Mouse (Mus musculus): ENCODE data around the gene Ephb1. TPM values are rescaled to one million over a fixed set of nuclear protein-coding genes. Genes with fewer than 3 reads are reported as not detected.

Gene Ephb1
- polyA plus RNA-seq, 1 experiment = 48.1 TPM

DNA sequence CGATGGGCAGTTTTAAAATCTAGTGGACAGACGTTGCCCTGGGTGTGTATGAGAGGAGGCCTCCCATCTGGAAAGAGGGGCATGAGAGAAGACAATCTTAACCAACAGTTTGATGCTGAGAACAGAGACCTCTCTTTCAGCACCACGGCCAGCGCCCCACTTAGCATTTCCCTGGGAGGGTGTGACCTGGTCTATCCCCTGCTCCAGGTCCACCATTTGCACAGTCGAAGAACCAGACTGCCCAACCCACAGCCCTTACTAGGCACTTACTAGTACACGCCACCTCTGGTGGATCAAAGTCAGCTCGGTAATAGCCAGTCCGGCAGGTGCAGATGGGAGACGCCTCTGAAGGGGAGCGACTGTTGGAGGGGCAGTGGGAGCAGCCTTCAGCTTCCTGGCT, 287.9 kb downstream of the Ephb1 start:
- Histone ChIP-seq H3K27ac (ENCODE audit: insufficient read depth, low read length) (no peak overlapping the region), H3K27me3 (ENCODE audit: control insufficient read depth, insufficient read depth, low read length) (no peaks in the 10 kb centered on the region), H3K4me3 (replicated peaks; ENCODE audit: insufficient read depth, low read depth, low read length) (no peak overlapping the region), H3K4me1 (ENCODE audit: control insufficient read depth, insufficient read depth, low read length) (peaks cover 4% of the 10 kb centered on the region)
- no peak for DNase-seq
- no peak for TF ChIP-seq CTCF (IDR thresholded peaks at IDR 0.05; ENCODE audit: borderline replicate concordance, insufficient read depth, low read depth, low read length)
- TF ChIP-seq POLR2A (IDR thresholded peaks at IDR 0.05; ENCODE audit: borderline replicate concordance, insufficient read depth, low read length) = no peak
- WGBS = 87% methylated on average over 10 of the region's 10 CpGs

DNA sequence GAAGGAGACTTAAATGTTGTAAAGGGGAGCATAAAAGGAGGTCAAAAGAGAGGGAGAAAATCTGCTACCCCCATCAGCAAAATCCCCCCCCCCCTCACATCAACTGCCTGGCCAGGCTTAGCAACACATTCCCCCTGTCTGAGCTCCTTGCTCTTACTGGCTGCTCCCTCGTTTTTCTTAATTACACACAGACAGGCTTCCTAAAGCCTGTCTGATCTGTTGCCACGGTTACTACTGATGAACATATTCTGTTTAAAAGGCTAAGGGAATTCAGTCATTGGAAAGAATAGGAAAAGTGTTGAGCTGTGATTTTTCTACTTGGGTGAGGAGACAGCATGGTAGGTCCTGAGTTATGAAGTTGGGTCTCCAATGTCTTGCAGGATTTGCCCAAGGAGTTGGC, 308.6 kb downstream of the Ephb1 start:
- Histone ChIP-seq H3K4me1 (ENCODE audit: control insufficient read depth, insufficient read depth, low read length) (no peaks in the 10 kb centered on the region), H3K4me3 (replicated peaks; ENCODE audit: insufficient read depth, low read depth, low read length) (no peak overlapping the region), H3K27ac (ENCODE audit: insufficient read depth, low read length) (no peak overlapping the region), H3K27me3 (ENCODE audit: control insufficient read depth, insufficient read depth, low read length) (no peaks in the 10 kb centered on the region)
- 54% methylated on average over 2 of the region's 2 CpGs for WGBS
- no peak for DNase-seq
- no peak for TF ChIP-seq CTCF (IDR thresholded peaks at IDR 0.05; ENCODE audit: borderline replicate concordance, insufficient read depth, low read depth, low read length)
- TF ChIP-seq POLR2A (IDR thresholded peaks at IDR 0.05; ENCODE audit: borderline replicate concordance, insufficient read depth, low read length) = no peak

DNA sequence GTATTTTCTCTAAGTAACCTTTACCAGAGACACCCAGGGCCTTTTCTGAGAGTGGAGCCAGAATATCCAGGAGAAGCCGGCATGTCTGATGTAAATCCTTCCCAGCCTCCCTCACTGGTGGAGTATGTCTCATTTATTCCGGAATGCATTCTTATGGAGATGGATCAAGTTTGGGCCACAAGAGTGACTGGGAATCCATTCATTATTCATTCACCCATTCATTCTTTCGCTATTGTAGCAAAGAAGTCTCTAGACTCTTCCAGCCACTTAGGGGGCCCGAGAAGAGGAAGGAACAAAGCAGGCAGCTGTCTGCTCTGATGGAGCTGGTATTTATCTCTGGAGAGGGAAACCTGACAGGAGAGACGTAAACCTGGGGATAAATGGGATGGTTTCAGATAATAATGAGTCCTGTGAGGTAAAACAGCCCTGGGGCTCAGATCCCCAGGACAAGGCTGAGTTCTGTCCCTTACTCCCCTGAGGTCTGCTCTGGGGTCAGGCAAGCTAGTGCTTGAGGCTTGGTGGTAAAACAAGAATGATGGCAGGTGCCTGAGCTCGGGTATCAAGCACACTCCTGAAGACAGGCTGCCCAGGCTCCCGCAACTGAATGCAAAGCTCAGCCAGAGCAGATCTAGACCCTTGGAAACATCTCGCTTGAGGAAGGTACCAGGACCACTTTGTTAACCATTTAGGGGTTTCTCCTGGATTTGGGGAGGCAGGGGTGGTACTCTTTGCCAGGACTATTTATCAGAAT, 309.2 kb downstream of the Ephb1 start:
- Histone ChIP-seq H3K27me3 (ENCODE audit: control insufficient read depth, insufficient read depth, low read length) (no peaks in the 10 kb centered on the region), H3K27ac (ENCODE audit: insufficient read depth, low read length) (no peak overlapping the region), H3K4me1 (ENCODE audit: control insufficient read depth, insufficient read depth, low read length) (no peaks in the 10 kb centered on the region; the same call in 1 of the 2 replicates), H3K4me3 (replicated peaks; ENCODE audit: insufficient read depth, low read depth, low read length) (no peak overlapping the region)
- no peak for DNase-seq
- WGBS = 81% methylated on average over 8 of the region's 8 CpGs
- TF ChIP-seq POLR2A (IDR thresholded peaks at IDR 0.05; ENCODE audit: borderline replicate concordance, insufficient read depth, low read length) = no peak
- TF ChIP-seq CTCF (IDR thresholded peaks at IDR 0.05; ENCODE audit: borderline replicate concordance, insufficient read depth, low read depth, low read length) = no peak

DNA sequence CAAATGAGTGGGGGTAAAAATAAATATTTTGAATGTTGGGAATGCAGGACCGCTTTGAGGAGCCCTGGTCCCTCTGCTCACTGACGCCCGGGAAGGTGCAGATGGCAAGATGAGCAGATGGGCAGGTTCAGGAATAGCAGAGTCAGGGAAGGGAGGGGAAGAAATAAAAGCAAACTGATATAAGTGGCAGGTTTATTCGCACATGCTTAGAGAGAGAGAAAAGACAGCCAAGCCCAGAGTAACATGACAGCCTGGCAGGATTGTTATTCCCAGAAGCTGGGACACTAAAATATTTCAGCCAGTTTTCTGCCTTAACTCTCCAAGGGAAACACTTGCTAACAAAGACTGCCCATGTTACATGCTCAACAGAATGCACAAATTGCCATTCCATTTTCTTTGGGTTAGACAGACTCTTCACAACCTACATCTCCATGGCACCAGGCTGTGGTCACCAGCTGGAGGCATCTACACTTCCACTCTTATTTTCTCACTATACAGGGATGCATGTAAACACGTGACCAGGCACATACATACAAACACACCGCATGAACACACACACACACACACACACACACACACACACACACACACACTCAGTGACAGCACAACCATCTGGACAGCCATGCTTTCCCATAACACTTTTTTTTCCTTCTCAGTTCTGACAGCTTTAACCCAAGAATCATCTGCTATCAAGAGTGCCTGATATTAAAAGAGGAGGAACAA, 315.3 kb downstream of the Ephb1 start:
- peaks cover 8% of the 10 kb centered on the region; the same call in 1 of the 2 replicates for H3K4me1 ChIP-seq (ENCODE audit: control insufficient read depth, insufficient read depth, low read length)
- WGBS = 25% methylated on average over 6 of the region's 6 CpGs
- H3K27me3 ChIP-seq (ENCODE audit: control insufficient read depth, insufficient read depth, low read length) = no peaks in the 10 kb centered on the region
- no peak for TF ChIP-seq POLR2A (IDR thresholded peaks at IDR 0.05; ENCODE audit: borderline replicate concordance, insufficient read depth, low read length)
- H3K27ac ChIP-seq (ENCODE audit: insufficient read depth, low read length) = no peak overlapping the region
- DNase-seq = peak in 1 of 2 experiments; percentile 58
- H3K4me3 ChIP-seq (replicated peaks; ENCODE audit: insufficient read depth, low read depth, low read length) = no peak overlapping the region

DNA sequence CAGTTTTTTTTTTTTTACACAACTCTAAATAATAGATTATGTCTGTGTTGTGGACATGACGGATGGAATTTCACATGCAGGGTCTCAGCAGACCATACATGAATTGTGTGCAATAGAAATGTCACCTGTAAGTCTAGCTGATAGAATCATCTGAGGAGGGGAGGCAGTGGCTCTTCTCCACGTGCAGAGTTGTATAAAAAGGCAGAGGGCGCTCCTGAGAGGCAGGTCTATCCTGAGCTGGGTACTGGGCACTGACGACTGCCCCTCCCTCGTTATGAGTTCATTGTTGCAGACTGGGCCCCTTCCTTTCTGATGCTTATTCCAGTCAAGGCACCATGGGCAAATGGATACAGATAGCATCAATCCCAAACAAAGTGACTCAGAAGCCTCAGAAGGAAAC, 318.4 kb downstream of the Ephb1 start:
- peaks cover 8% of the 10 kb centered on the region; the same call in 1 of the 2 replicates for H3K4me1 ChIP-seq (ENCODE audit: control insufficient read depth, insufficient read depth, low read length)
- no peak for TF ChIP-seq CTCF (IDR thresholded peaks at IDR 0.05; ENCODE audit: borderline replicate concordance, insufficient read depth, low read depth, low read length)
- TF ChIP-seq POLR2A (IDR thresholded peaks at IDR 0.05; ENCODE audit: borderline replicate concordance, insufficient read depth, low read length) = no peak
- 66% methylated on average over 5 of the region's 5 CpGs for WGBS
- no peaks in the 10 kb centered on the region for H3K27me3 ChIP-seq (ENCODE audit: control insufficient read depth, insufficient read depth, low read length)
- no peak overlapping the region for H3K27ac ChIP-seq (ENCODE audit: insufficient read depth, low read length)
- H3K4me3 ChIP-seq (replicated peaks; ENCODE audit: insufficient read depth, low read depth, low read length) = no peak overlapping the region
- no peak for DNase-seq

DNA sequence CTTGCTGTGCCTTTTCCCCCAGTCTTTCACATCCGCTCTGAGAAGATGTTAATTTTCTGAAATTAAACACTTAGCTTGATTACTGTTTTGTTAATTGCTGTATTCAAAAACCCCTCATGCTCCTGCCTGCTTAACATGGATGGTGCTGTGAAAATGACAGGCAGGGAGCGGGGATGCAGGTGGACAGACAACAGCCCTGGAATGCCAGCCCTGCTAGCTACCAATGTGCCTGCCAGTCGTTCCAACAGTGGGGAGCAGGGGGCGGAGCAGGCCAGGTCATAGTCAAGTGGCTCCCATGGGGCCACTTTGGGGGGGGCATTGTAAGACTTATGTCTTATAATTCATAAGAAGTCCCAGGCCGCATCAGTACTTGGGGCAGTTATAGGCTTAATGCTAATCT, 321.3 kb downstream of the Ephb1 start:
- no peak overlapping the region for H3K4me3 ChIP-seq (replicated peaks; ENCODE audit: insufficient read depth, low read depth, low read length)
- TF ChIP-seq CTCF (IDR thresholded peaks at IDR 0.05; ENCODE audit: borderline replicate concordance, insufficient read depth, low read depth, low read length) = no peak
- TF ChIP-seq POLR2A (IDR thresholded peaks at IDR 0.05; ENCODE audit: borderline replicate concordance, insufficient read depth, low read length) = no peak
- H3K27ac ChIP-seq (ENCODE audit: insufficient read depth, low read length) = no peak overlapping the region
- no peaks in the 10 kb centered on the region for H3K27me3 ChIP-seq (ENCODE audit: control insufficient read depth, insufficient read depth, low read length)
- no peak for DNase-seq
- H3K4me1 ChIP-seq (ENCODE audit: control insufficient read depth, insufficient read depth, low read length) = no peaks in the 10 kb centered on the region
- WGBS = 86% methylated on average over 5 of the region's 5 CpGs

DNA sequence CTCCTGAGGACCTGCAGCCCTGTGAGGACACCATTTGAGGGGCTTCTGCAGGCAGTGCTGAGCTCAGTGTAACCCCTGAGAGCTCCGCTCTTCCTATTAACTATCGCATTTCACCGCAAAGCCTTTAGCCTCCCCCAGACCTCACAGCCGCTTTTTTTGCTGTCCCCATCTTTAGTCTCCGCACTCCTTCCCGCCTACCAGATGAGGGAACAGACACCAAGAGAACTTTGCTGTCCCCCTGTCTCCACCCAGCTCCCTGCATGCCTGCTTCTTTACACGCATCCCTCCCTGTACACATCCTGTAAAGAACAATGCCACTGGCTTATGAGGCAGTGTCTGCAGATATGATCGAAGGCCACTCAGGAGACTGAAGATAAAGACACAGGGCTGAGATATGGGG, 322.1 kb downstream of the Ephb1 start:
- WGBS = 92% methylated on average over 8 of the region's 8 CpGs
- DNase-seq = no peak
- H3K27me3 ChIP-seq (ENCODE audit: control insufficient read depth, insufficient read depth, low read length) = no peaks in the 10 kb centered on the region
- H3K4me3 ChIP-seq (replicated peaks; ENCODE audit: insufficient read depth, low read depth, low read length) = no peak overlapping the region
- no peak overlapping the region for H3K27ac ChIP-seq (ENCODE audit: insufficient read depth, low read length)
- H3K4me1 ChIP-seq (ENCODE audit: control insufficient read depth, insufficient read depth, low read length) = peaks cover 4% of the 10 kb centered on the region; the same call in 1 of the 2 replicates
- TF ChIP-seq POLR2A (IDR thresholded peaks at IDR 0.05; ENCODE audit: borderline replicate concordance, insufficient read depth, low read length) (no peak), CTCF (IDR thresholded peaks at IDR 0.05; ENCODE audit: borderline replicate concordance, insufficient read depth, low read depth, low read length) (no peak)

DNA sequence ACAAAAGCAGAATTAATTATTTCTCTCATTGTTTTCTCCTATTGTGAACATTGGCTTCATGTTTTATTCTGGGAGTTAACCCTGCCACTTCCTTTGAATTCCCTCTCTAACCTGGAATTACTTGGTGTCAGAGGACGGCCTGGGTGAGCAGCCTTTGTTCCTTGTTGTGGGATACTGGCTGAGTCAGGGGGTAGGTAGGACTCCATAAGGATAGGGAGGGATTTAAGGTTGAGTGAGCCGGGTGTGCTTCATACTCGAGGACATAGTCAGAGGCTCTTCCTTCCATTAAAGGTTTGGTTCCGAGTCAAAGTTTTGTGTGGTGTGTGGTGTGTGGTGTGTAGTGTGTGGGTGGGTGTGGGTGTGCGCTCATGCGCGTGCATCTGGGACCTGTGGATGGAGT, 324.8 kb downstream of the Ephb1 start:
- Histone ChIP-seq H3K27me3 (ENCODE audit: control insufficient read depth, insufficient read depth, low read length) (no peaks in the 10 kb centered on the region), H3K4me1 (ENCODE audit: control insufficient read depth, insufficient read depth, low read length) (peaks cover 15% of the 10 kb centered on the region; the same call in 1 of the 2 replicates), H3K4me3 (replicated peaks; ENCODE audit: insufficient read depth, low read depth, low read length) (no peak overlapping the region), H3K27ac (ENCODE audit: insufficient read depth, low read length) (no peak overlapping the region)
- TF ChIP-seq POLR2A (IDR thresholded peaks at IDR 0.05; ENCODE audit: borderline replicate concordance, insufficient read depth, low read length) = no peak
- TF ChIP-seq CTCF (IDR thresholded peaks at IDR 0.05; ENCODE audit: borderline replicate concordance, insufficient read depth, low read depth, low read length) = no peak
- DNase-seq = no peak
- 86% methylated on average over 7 of the region's 7 CpGs for whole genome bisulfite sequencing

All from cerebellum, adult 2 months (tissue).